Mouse (Mus musculus) bone marrow, adult 2 months (tissue): ENCODE results near the gene Ptcd2. TPM values are rescaled to one million over a fixed set of nuclear protein-coding genes. Genes with fewer than 3 reads are reported as not detected.

ENCODE experiments used
- H3K27ac ChIP-seq: fragments of 200-500 bp; 2 replicates; pipeline ENCODE4 v1.5.1; 2012; ENCODE audit warnings: low read depth, mild to moderate bottlenecking, control low read depth, inconsistent platforms, low read length; ENCODE audit not compliant: control insufficient read depth, poor library complexity, insufficient read depth
- H3K4me1 ChIP-seq: fragments of 200-500 bp; 2 replicates; pipeline ENCODE4 v1.6.1; 2011; ENCODE audit warnings: low read length; ENCODE audit not compliant: control insufficient read depth, insufficient read depth
- H3K4me3 ChIP-seq: fragments of 200-500 bp; replicated peaks from 2 replicates; pipeline ENCODE3; 2011; ENCODE audit warnings: mild to moderate bottlenecking, low read depth, low read length, control low read depth; ENCODE audit not compliant: control insufficient read depth
- CTCF ChIP-seq: fragments of 200-500 bp; IDR thresholded peaks from 2 replicates; pipeline ENCODE4 v1.5.1; 2011; ENCODE audit warnings: low read length, control low read depth; ENCODE audit not compliant: control insufficient read depth, insufficient read depth
- POLR2A ChIP-seq: fragments of 200-500 bp; IDR thresholded peaks from 2 replicates; pipeline ENCODE4 v1.6.1; 2011; ENCODE audit warnings: low read depth, mild to moderate bottlenecking, control low read depth, low read length, borderline replicate concordance; ENCODE audit not compliant: control insufficient read depth
- WGBS: fragments of 180-500 bp; shearing (Covaris S2); methylation state at CpG from one replicate; pipeline ENCODE4 v1.1.7; 2018; 5-methylcytosine and 5-hydroxymethylcytosine counted together
- polyA plus RNA-seq: library from polyadenylated mRNA; stranded (reverse); fragments of >200 nt; gene quantifications from 2 replicates; pipeline ENCODE4 v1.2.4, GENCODE M21; 2011; ENCODE audit warnings: low replicate concordance; ENCODE audit not compliant: missing spikeins, insufficient read depth, insufficient read length

Gene Ptcd2
- polyA plus RNA-seq, 1 experiment, result 20.1 TPM

DNA sequence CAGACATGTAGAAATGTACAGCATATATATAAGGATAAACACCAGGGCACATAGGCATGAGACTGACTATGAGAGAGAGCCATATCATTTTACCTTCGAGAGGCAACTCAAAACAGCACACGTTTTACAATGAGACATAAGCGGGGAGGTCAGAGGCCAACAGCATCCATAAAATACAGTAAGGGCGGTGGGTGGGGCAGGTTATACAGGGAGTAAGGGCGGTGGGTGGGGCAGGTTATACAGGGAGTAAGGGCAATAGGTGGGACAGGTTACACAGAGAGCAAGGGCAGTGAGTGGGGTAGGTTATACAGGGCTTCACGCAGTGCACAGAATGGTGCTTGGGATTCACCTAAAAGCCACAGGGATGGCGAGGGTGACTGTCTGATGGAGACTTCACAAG is 24.1 kb downstream of the Ptcd2 start:
- Histone ChIP-seq H3K27ac (no peak overlapping the region), H3K4me1 (no peaks in the 10 kb centered on the region), H3K4me3 (no peak overlapping the region)
- 90% methylated on average over 7 of the region's 7 CpGs for WGBS
- no peak for TF ChIP-seq POLR2A
- TF ChIP-seq CTCF, result no peak

GRCm38 (mm10) chr13:99317058-99317457 is 27.4 kb downstream of the Ptcd2 start:
- H3K4me1 ChIP-seq, result no peaks in the 10 kb centered on the region; the same call in 1 of the 2 replicates
- TF ChIP-seq POLR2A (no peak), CTCF (no peak)
- H3K4me3 ChIP-seq, result no peak overlapping the region
- H3K27ac ChIP-seq, result no peak overlapping the region
- WGBS, result 42% methylated on average over 4 of the region's 4 CpGs

DNA sequence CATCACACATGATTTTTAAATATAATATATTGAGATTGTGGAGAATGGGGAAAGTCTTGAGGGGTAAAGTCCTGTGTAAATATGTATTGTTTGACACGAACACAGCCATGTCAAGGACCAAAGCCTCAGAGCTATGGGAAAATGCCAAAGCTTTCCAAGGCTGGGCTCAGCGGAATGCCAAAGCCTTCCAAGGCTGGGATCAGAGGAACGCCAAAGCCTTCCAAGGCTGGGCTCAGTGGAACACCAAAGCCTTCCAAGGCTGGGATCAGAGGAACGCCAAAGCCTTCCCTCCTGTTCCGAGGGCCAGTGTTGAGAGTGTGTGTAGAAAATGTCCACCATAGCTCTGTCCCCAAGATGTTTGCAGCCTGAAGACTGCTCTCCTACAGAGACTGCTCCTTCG is 28.1 kb downstream of the Ptcd2 start:
- H3K27ac ChIP-seq, result no peak overlapping the region
- H3K4me3 ChIP-seq, result no peak overlapping the region
- no peaks in the 10 kb centered on the region; the same call in 1 of the 2 replicates for H3K4me1 ChIP-seq
- no peak for TF ChIP-seq POLR2A
- TF ChIP-seq CTCF, result no peak
- WGBS, result 75% methylated on average over 6 of the region's 6 CpGs

DNA sequence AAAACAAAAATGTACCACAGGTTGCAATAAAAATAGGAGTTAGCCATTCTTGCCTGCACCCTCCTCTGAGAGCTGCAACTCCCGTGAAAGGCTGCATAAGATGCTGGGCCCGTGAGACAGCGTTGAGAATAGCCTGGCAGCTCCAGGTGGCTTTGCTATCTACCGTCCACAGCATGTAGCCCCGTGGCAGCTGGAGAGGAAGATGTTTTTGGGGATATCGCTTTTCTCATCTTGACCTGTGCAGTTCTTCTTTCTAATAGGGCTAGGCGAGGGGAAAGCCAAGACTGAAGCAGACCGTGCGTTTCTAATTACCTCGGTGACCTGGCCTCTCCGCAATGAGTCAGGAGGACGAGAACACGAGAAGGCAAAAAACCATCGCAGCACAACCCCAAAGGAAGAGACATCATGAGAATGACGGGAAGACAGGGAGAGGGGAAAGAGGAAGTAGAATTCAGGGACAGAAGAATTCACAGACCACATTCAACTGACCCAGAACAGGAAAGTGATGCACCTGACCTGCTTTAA is 29.8 kb downstream of the Ptcd2 start:
- TF ChIP-seq CTCF (no peak), POLR2A (no peak)
- Histone ChIP-seq H3K27ac (no peak overlapping the region), H3K4me1 (no peaks in the 10 kb centered on the region; the same call in 1 of the 2 replicates), H3K4me3 (no peak overlapping the region)
- 32% methylated on average over 15 of the region's 15 CpGs for WGBS

GRCm38 (mm10) chr13:99314098-99314497 is 30.4 kb downstream of the Ptcd2 start:
- Histone ChIP-seq H3K4me3 (no peak overlapping the region), H3K27ac (no peak overlapping the region), H3K4me1 (no peaks in the 10 kb centered on the region; the same call in 1 of the 2 replicates)
- TF ChIP-seq POLR2A (no peak), CTCF (no peak)
- 61% methylated on average over 5 of the region's 5 CpGs for WGBS

DNA sequence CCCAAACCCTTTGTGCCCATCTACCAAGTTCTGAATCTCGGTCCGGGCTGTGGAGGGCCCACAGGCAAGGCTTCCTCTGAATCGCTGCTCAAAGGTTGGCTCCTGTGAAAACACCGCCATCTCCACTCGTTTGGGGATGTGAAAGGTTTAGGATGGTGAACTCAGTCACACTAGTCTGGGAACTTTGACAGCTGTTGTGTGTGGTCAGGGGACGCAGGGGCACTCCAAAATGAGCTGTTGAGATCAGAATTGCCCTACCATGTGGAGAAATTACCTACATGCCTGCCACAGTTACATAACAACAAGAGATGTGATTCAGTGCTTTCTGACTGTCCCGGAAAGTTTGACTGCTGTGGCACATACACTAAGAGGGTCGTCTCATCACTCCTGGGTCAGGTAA is 36.1 kb downstream of the Ptcd2 start:
- no peak overlapping the region for H3K4me3 ChIP-seq
- no peak overlapping the region for H3K27ac ChIP-seq
- TF ChIP-seq CTCF (no peak), POLR2A (no peak)
- no peaks in the 10 kb centered on the region; the same call in 1 of the 2 replicates for H3K4me1 ChIP-seq
- 73% methylated on average over 8 of the region's 8 CpGs for WGBS

- no peak overlapping the region for H3K4me3 ChIP-seq
- 69% methylated on average over 5 of the region's 5 CpGs for WGBS
- no peak overlapping the region for H3K27ac ChIP-seq
- no peaks in the 10 kb centered on the region; the same call in 1 of the 2 replicates for H3K4me1 ChIP-seq
- TF ChIP-seq CTCF (no peak), POLR2A (no peak)
Observed at GRCm38 (mm10) chr13:99307930-99308359, 36.6 kb downstream of the Ptcd2 start.

GRCm38 (mm10) chr13:99306164-99306563 is 38.3 kb downstream of the Ptcd2 start:
- 31% methylated on average over 8 of the region's 8 CpGs for WGBS
- H3K4me1 ChIP-seq, result no peaks in the 10 kb centered on the region; the same call in 1 of the 2 replicates
- H3K27ac ChIP-seq, result no peak overlapping the region
- H3K4me3 ChIP-seq, result no peak overlapping the region
- TF ChIP-seq CTCF (no peak), POLR2A (no peak)

DNA sequence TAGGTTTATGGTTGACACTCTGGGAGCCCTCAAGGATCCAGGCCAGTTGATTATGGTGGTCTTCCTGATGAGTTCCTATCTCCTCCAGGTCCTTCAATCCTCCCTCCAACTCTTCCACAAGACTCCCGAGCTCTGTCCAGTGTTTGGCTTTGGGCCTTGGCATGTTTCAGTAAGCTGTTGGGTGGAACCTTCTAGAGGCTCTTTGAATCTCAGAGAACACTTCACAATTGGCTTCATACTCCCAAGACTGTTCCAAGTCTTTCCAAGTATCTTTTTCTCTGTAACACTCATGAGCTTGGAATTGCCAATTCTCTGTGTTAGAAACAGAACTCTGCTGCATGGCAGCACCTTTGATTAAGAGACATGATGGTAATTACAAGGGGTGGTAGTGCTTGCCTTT is 39.3 kb downstream of the Ptcd2 start:
- TF ChIP-seq CTCF (no peak), POLR2A (no peak)
- H3K4me1 ChIP-seq, result no peaks in the 10 kb centered on the region; the same call in 1 of the 2 replicates
- no peak overlapping the region for H3K4me3 ChIP-seq
- no peak overlapping the region for H3K27ac ChIP-seq
- WGBS, result 64% methylated on average over 1 of the region's 1 CpGs
